Mouse (Mus musculus): Measurements from ENCODE around the gene Naxe.

DNA sequence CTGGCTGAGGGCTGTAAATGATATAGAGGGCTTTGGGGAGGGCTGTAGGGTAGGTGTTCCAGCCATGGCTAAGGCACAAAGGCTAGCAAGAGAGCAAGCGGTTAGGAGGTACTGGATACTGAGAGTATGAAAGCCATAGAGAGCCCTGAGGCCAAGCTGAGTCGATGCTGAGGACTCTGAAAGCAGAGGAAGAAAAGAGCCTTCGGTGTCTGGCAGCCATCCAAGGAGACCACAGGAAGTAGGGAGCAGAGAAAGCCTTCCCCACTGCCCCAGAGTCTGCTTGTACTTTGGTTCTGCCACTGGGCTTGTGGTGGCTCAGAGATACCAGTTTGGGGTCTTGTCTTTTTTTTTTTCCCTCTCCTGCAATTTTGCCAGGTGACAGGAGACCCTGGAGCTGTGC, 42.0 kb upstream of the Naxe start:
- TF ChIP-seq POLR2A (IDR thresholded peaks at IDR 0.05; ENCODE audit: borderline replicate concordance, extremely low read depth, low read depth, low read length) (no peak), CTCF (IDR thresholded peaks at IDR 0.05; ENCODE audit: insufficient read depth, low read length) (no peak)

Measured in lung, adult 2 months (tissue).